Mouse (Mus musculus): Measurements from ENCODE around the gene Pjvk. TPM values are rescaled to one million over a fixed set of nuclear protein-coding genes. Genes with fewer than 3 reads are reported as not detected.

Gene Pjvk
- polyA plus RNA-seq (2012; fragmentation: generic; extraction: Trizol): 0.04 TPM

GRCm38 (mm10) chr2:76647883-76648570 is at the start of gene Pjvk, which contains the start of gene Prkra:
Gene Pjvk, plus strand, starts transcription at chr2:76648476.
Gene Prkra, minus strand, starts transcription at chr2:76648015.
- Histone ChIP-seq H3K27me3 (ENCODE audit: control insufficient read depth, insufficient read depth, insufficient read length) (no peaks in the 10 kb centered on the region), H3K79me2 (ENCODE audit: control insufficient read depth, insufficient read depth) (no peaks in the 10 kb centered on the region)
- TF ChIP-seq E2F4 (IDR thresholded peaks at IDR 0.05; ENCODE audit: insufficient read depth) (no peak), POLR2AphosphoS2 (IDR thresholded peaks at IDR 0.05; ENCODE audit: insufficient read length, low read depth) (peak; percentile 83), MAX (IDR thresholded peaks at IDR 0.05; ENCODE audit: low read depth) (no peak), MYOG (IDR thresholded peaks at IDR 0.05; ENCODE audit: control insufficient read depth in 1 of 3, insufficient read depth in 1 of 3, insufficient read length in 2 of 3, low read depth in 2 of 3) (no peak), SRF (IDR thresholded peaks at IDR 0.05; ENCODE audit: control insufficient read depth, insufficient read length, low read depth) (peak; percentile 48), TCF12 (IDR thresholded peaks at IDR 0.05; ENCODE audit: insufficient read depth, poor library complexity, severe bottlenecking) (no peak), TCF3 (IDR thresholded peaks at IDR 0.05; ENCODE audit: insufficient read length, low read depth) (no peak), CEBPB (IDR thresholded peaks at IDR 0.05; ENCODE audit: insufficient read depth, poor library complexity, severe bottlenecking) (no peak), POLR2A (IDR thresholded peaks at IDR 0.05; ENCODE audit: insufficient read length, low read depth) (peak; percentile 91), USF1 (IDR thresholded peaks at IDR 0.05; ENCODE audit: low read depth) (no peak), MYOD1 (IDR thresholded peaks at IDR 0.05; ENCODE audit: control insufficient read depth in 1 of 3, insufficient read length in 2 of 3, low read depth in 2 of 3) (no peak), REST (IDR thresholded peaks at IDR 0.05; ENCODE audit: insufficient read depth, insufficient read length) (no peak)

GRCm38 (mm10) chr2:76599214-76599613 is 49.1 kb upstream of the Pjvk start:
- Histone ChIP-seq H3K4me2 (ENCODE audit: low read depth) (no peak overlapping the region), H3K4me3 (no peak overlapping the region), H3K79me2 (ENCODE audit: control insufficient read depth, insufficient read depth) (no peaks in the 10 kb centered on the region), H3K36me3 (ENCODE audit: control insufficient read depth, insufficient read depth) (no peaks in the 10 kb centered on the region), H3ac (ENCODE audit: control insufficient read depth, insufficient read length) (no peak overlapping the region), H3K27me3 (ENCODE audit: control insufficient read depth, insufficient read depth, insufficient read length) (no peaks in the 10 kb centered on the region)
- TF ChIP-seq USF1 (IDR thresholded peaks at IDR 0.05; ENCODE audit: low read depth): no peak
- TF ChIP-seq MAX (IDR thresholded peaks at IDR 0.05; ENCODE audit: low read depth): no peak
- TF ChIP-seq POLR2A (IDR thresholded peaks at IDR 0.05; ENCODE audit: insufficient read length, low read depth): no peak
- no peak for TF ChIP-seq MYOG (IDR thresholded peaks at IDR 0.05; ENCODE audit: control insufficient read depth in 1 of 3, insufficient read depth in 1 of 3, insufficient read length in 2 of 3, low read depth in 2 of 3)
- no peak for TF ChIP-seq E2F4 (IDR thresholded peaks at IDR 0.05; ENCODE audit: insufficient read depth)
- TF ChIP-seq MYOD1 (IDR thresholded peaks at IDR 0.05; ENCODE audit: control insufficient read depth in 1 of 3, insufficient read length in 2 of 3, low read depth in 2 of 3): no peak
- no peak for TF ChIP-seq TCF3 (IDR thresholded peaks at IDR 0.05; ENCODE audit: insufficient read length, low read depth)
- no peak for TF ChIP-seq TCF12 (IDR thresholded peaks at IDR 0.05; ENCODE audit: insufficient read depth, poor library complexity, severe bottlenecking)
- no peak for TF ChIP-seq POLR2AphosphoS2 (IDR thresholded peaks at IDR 0.05; ENCODE audit: insufficient read length, low read depth)
- no peak for TF ChIP-seq REST (IDR thresholded peaks at IDR 0.05; ENCODE audit: insufficient read depth, insufficient read length)
- TF ChIP-seq SRF (IDR thresholded peaks at IDR 0.05; ENCODE audit: control insufficient read depth, insufficient read length, low read depth): no peak
- TF ChIP-seq CEBPB (IDR thresholded peaks at IDR 0.05; ENCODE audit: insufficient read depth, poor library complexity, severe bottlenecking): no peak

More at GRCm38 (mm10) chr2:76647883-76648570, at the start of gene Pjvk, which contains the start of gene Prkra:
- Histone ChIP-seq H3K36me3 (ENCODE audit: control insufficient read depth, insufficient read depth) (no peaks in the 10 kb centered on the region), H3ac (ENCODE audit: control insufficient read depth, insufficient read length) (peak within 1 kb of the TSS; percentile 21), H3K4me2 (ENCODE audit: low read depth) (peak within 1 kb of the TSS; percentile 95), H3K4me3 (peak within 1 kb of the TSS; percentile 38)

- H3K27me3 ChIP-seq (ENCODE audit: control insufficient read depth, insufficient read depth, insufficient read length): no peaks in the 10 kb centered on the region
- no peak overlapping the region for H3ac ChIP-seq (ENCODE audit: control insufficient read depth, insufficient read length)
- TF ChIP-seq TCF3 (IDR thresholded peaks at IDR 0.05; ENCODE audit: insufficient read length, low read depth) (no peak), MYOG (IDR thresholded peaks at IDR 0.05; ENCODE audit: control insufficient read depth in 1 of 3, insufficient read depth in 1 of 3, insufficient read length in 2 of 3, low read depth in 2 of 3) (no peak), CEBPB (IDR thresholded peaks at IDR 0.05; ENCODE audit: insufficient read depth, poor library complexity, severe bottlenecking) (no peak), POLR2AphosphoS2 (IDR thresholded peaks at IDR 0.05; ENCODE audit: insufficient read length, low read depth) (no peak), MYOD1 (IDR thresholded peaks at IDR 0.05; ENCODE audit: control insufficient read depth in 1 of 3, insufficient read length in 2 of 3, low read depth in 2 of 3) (no peak), SRF (IDR thresholded peaks at IDR 0.05; ENCODE audit: control insufficient read depth, insufficient read length, low read depth) (no peak), USF1 (IDR thresholded peaks at IDR 0.05; ENCODE audit: low read depth) (no peak), TCF12 (IDR thresholded peaks at IDR 0.05; ENCODE audit: insufficient read depth, poor library complexity, severe bottlenecking) (no peak), E2F4 (IDR thresholded peaks at IDR 0.05; ENCODE audit: insufficient read depth) (no peak), REST (IDR thresholded peaks at IDR 0.05; ENCODE audit: insufficient read depth, insufficient read length) (no peak)
- H3K4me3 ChIP-seq: no peak overlapping the region
- H3K36me3 ChIP-seq (ENCODE audit: control insufficient read depth, insufficient read depth): no peaks in the 10 kb centered on the region
- no peak overlapping the region for H3K4me2 ChIP-seq (ENCODE audit: low read depth)
- H3K79me2 ChIP-seq (ENCODE audit: control insufficient read depth, insufficient read depth): no peaks in the 10 kb centered on the region
Measured at GRCm38 (mm10) chr2:76602256-76602655, 46.0 kb upstream of the Pjvk start.

- H3K79me2 ChIP-seq (ENCODE audit: control insufficient read depth, insufficient read depth): no peaks in the 10 kb centered on the region
- H3K36me3 ChIP-seq (ENCODE audit: control insufficient read depth, insufficient read depth): no peaks in the 10 kb centered on the region
- TF ChIP-seq TCF3 (IDR thresholded peaks at IDR 0.05; ENCODE audit: insufficient read length, low read depth): no peak
- TF ChIP-seq SRF (IDR thresholded peaks at IDR 0.05; ENCODE audit: control insufficient read depth, insufficient read length, low read depth): no peak
- TF ChIP-seq TCF12 (IDR thresholded peaks at IDR 0.05; ENCODE audit: insufficient read depth, poor library complexity, severe bottlenecking): no peak
- no peak for TF ChIP-seq MAX (IDR thresholded peaks at IDR 0.05; ENCODE audit: low read depth)
- TF ChIP-seq REST (IDR thresholded peaks at IDR 0.05; ENCODE audit: insufficient read depth, insufficient read length): no peak
- H3ac ChIP-seq (ENCODE audit: control insufficient read depth, insufficient read length): no peak overlapping the region
- no peaks in the 10 kb centered on the region for H3K27me3 ChIP-seq (ENCODE audit: control insufficient read depth, insufficient read depth, insufficient read length)
- H3K4me2 ChIP-seq (ENCODE audit: low read depth): no peak overlapping the region
- no peak overlapping the region for H3K4me3 ChIP-seq
Measured at GRCm38 (mm10) chr2:76606704-76607103, 41.6 kb upstream of the Pjvk start.
